Mouse (Mus musculus) intestine, embryonic 15.5 days (tissue): ENCODE results near the gene Usp49. TPM values are rescaled to one million over a fixed set of nuclear protein-coding genes. Genes with fewer than 3 reads are reported as not detected.

Source experiments
- ATAC-seq: fragments of 200-750 bp; cut with Nextera tagmentation; 2 replicates; pipeline ENCODE4 v1.8.0; 2017; ENCODE audit warnings: moderate TSS enrichment, moderate library complexity
- H3K27ac ChIP-seq: fragments of 300-500 bp; sonication (generic); 2 replicates; pipeline ENCODE4 v1.5.1; 2015; ENCODE audit warnings: mild to moderate bottlenecking, inconsistent platforms
- H3K27me3 ChIP-seq: fragments of 300-500 bp; sonication (generic); replicated peaks from 2 replicates; pipeline ENCODE4 v1.6.1; 2015; ENCODE audit warnings: inconsistent platforms
- H3K36me3 ChIP-seq: fragments of 300-500 bp; sonication (generic); 2 replicates; pipeline ENCODE4 v1.6.1; 2015; ENCODE audit warnings: inconsistent platforms
- H3K4me1 ChIP-seq: fragments of 300-500 bp; sonication (generic); replicated peaks from 2 replicates; pipeline ENCODE4 v1.6.1; 2015; ENCODE audit warnings: inconsistent platforms
- H3K4me2 ChIP-seq: fragments of 300-500 bp; sonication (generic); replicated peaks from 2 replicates; pipeline ENCODE4 v1.6.1; 2015; ENCODE audit warnings: mild to moderate bottlenecking, inconsistent platforms
- H3K4me3 ChIP-seq: fragments of 300-500 bp; sonication (generic); replicated peaks from 2 replicates; pipeline ENCODE4 v1.5.1; 2015; ENCODE audit warnings: inconsistent platforms
- H3K9ac ChIP-seq: fragments of 300-500 bp; sonication (generic); 2 replicates; pipeline ENCODE4 v1.6.1; 2015; ENCODE audit warnings: inconsistent platforms
- H3K9me3 ChIP-seq: fragments of 300-500 bp; sonication (generic); 2 replicates; pipeline ENCODE4 v1.6.1; 2016; ENCODE audit warnings: inconsistent platforms
- WGBS: fragments of 180-500 bp; shearing (Covaris S2); methylation state at CpG from one replicate; pipeline ENCODE4 v1.1.7; 2015; 5-methylcytosine and 5-hydroxymethylcytosine counted together
- polyA plus RNA-seq: library from polyadenylated mRNA; unstranded; fragments of >200 nt; fragmentation: Nextera tagmentation; extraction: Ambion mirVana; gene quantifications from 2 replicates; pipeline ENCODE4 v1.2.1, GENCODE M21; 2015

Usp49 gene
- polyA plus RNA-seq, 1 experiment from 2014 or later: 5.9 TPM

GRCm38 (mm10) chr17:47688608-47689575 is 58.4 kb downstream of the Usp49 start, which contains the start of gene Frs3:
Gene Frs3 (plus strand): TSS chr17:47689030.
- peak; percentile 72 for ATAC-seq
- Histone ChIP-seq H3K9ac (peak within 1 kb of the TSS; percentile 80), H3K4me2 (peak within 1 kb of the TSS; percentile 88), H3K27ac (peak within 1 kb of the TSS; percentile 82), H3K36me3 (peaks cover 17% of the 10 kb centered on the region), H3K9me3 (no peaks in the 10 kb centered on the region), H3K4me3 (peak within 1 kb of the TSS; percentile 71), H3K4me1 (peaks cover 18% of the 10 kb centered on the region), H3K27me3 (no peaks in the 10 kb centered on the region; the same call in 1 of the 2 replicates)
- 1% methylated on average over 58 of the region's 58 CpGs for WGBS

GRCm38 (mm10) chr17:47689894-47690293 is 59.4 kb downstream of the Usp49 start:
- H3K9ac ChIP-seq: no peak overlapping the region
- no peaks in the 10 kb centered on the region; the same call in 1 of the 2 replicates for H3K27me3 ChIP-seq
- no peak for ATAC-seq
- peak overlapping the region; percentile 71; the same call in 1 of the 2 replicates for H3K4me3 ChIP-seq
- peaks cover 7% of the 10 kb centered on the region for H3K36me3 ChIP-seq
- peaks cover 23% of the 10 kb centered on the region for H3K4me1 ChIP-seq
- H3K9me3 ChIP-seq: no peaks in the 10 kb centered on the region
- 83% methylated on average over 8 of the region's 8 CpGs for WGBS
- no peak overlapping the region for H3K27ac ChIP-seq
- peak overlapping the region; percentile 88; the same call in 1 of the 2 replicates for H3K4me2 ChIP-seq

GRCm38 (mm10) chr17:47691650-47692049 is 61.2 kb downstream of the Usp49 start:
- ATAC-seq: no peak
- H3K9ac ChIP-seq: no peak overlapping the region
- H3K9me3 ChIP-seq: no peaks in the 10 kb centered on the region
- no peak overlapping the region for H3K4me3 ChIP-seq
- H3K4me1 ChIP-seq: peaks cover 23% of the 10 kb centered on the region
- H3K36me3 ChIP-seq: no peaks in the 10 kb centered on the region
- 86% methylated on average over 3 of the region's 3 CpGs for WGBS
- H3K27ac ChIP-seq: no peak overlapping the region
- H3K27me3 ChIP-seq: no peaks in the 10 kb centered on the region; the same call in 1 of the 2 replicates
- H3K4me2 ChIP-seq: no peak overlapping the region

GRCm38 (mm10) chr17:47693671-47694441 is 63.4 kb downstream of the Usp49 start:
- Histone ChIP-seq H3K4me2 (peak overlapping the region; percentile 95), H3K9ac (peak overlapping the region; percentile 81), H3K27ac (peak overlapping the region; percentile 71; the same call in 1 of the 2 replicates), H3K4me1 (peaks cover 15% of the 10 kb centered on the region), H3K9me3 (no peaks in the 10 kb centered on the region), H3K4me3 (peak overlapping the region; percentile 79), H3K27me3 (no peaks in the 10 kb centered on the region; the same call in 1 of the 2 replicates), H3K36me3 (no peaks in the 10 kb centered on the region)
- ATAC-seq: no peak
- 33% methylated on average over 13 of the region's 13 CpGs for WGBS

- peak within 1 kb of the TSS; percentile 79 for H3K4me3 ChIP-seq
- no peaks in the 10 kb centered on the region for H3K9me3 ChIP-seq
- ATAC-seq: no peak
- no peaks in the 10 kb centered on the region for H3K36me3 ChIP-seq
- H3K9ac ChIP-seq: peak within 1 kb of the TSS; percentile 81
- H3K27ac ChIP-seq: peak within 1 kb of the TSS; percentile 71
- peaks cover 16% of the 10 kb centered on the region for H3K4me1 ChIP-seq
- no peaks in the 10 kb centered on the region; the same call in 1 of the 2 replicates for H3K27me3 ChIP-seq
- H3K4me2 ChIP-seq: peak within 1 kb of the TSS; percentile 95
- WGBS: 2% methylated on average over 3 of the region's 3 CpGs
Measured at GRCm38 (mm10) chr17:47694442-47694502, 63.8 kb downstream of the Usp49 start, which contains the start of gene Gm21981. Gene Gm21981 (minus strand): TSS chr17:47694455.

GRCm38 (mm10) chr17:47694503-47695336 is 64.2 kb downstream of the Usp49 start, which contains the start of gene Prickle4:
Gene Prickle4 (minus strand): TSS chr17:47694736.
- peaks cover 17% of the 10 kb centered on the region; the same call in 1 of the 2 replicates for H3K4me1 ChIP-seq
- H3K4me3 ChIP-seq: peak within 1 kb of the TSS; percentile 79
- ATAC-seq: peak; percentile 94
- peak within 1 kb of the TSS; percentile 71 for H3K27ac ChIP-seq
- H3K4me2 ChIP-seq: peak within 1 kb of the TSS; percentile 95
- H3K9ac ChIP-seq: peak within 1 kb of the TSS; percentile 81
- H3K27me3 ChIP-seq: no peaks in the 10 kb centered on the region; the same call in 1 of the 2 replicates
- H3K9me3 ChIP-seq: no peaks in the 10 kb centered on the region
- H3K36me3 ChIP-seq: no peaks in the 10 kb centered on the region
- under 1% methylated on average over 82 of the region's 82 CpGs for WGBS

- H3K27ac ChIP-seq: peak overlapping the region; percentile 61; the same call in 1 of the 2 replicates
- under 1% methylated on average over 23 of the region's 23 CpGs for WGBS
Measured at GRCm38 (mm10) chr17:47695337-47695710, 64.8 kb downstream of the Usp49 start.

GRCm38 (mm10) chr17:47698156-47698555 is 67.7 kb downstream of the Usp49 start:
- H3K4me1 ChIP-seq: peaks cover 24% of the 10 kb centered on the region; the same call in 1 of the 2 replicates
- no peak overlapping the region for H3K9ac ChIP-seq
- 0 out of 2 replicates have a peak, but pooled peaks cover 5% of the 10 kb centered on the region for H3K36me3 ChIP-seq
- no peak overlapping the region for H3K27ac ChIP-seq
- ATAC-seq: no peak
- no peaks in the 10 kb centered on the region for H3K9me3 ChIP-seq
- H3K27me3 ChIP-seq: peaks cover 3% of the 10 kb centered on the region; the same call in 1 of the 2 replicates
- 88% methylated on average over 10 of the region's 10 CpGs for WGBS
- H3K4me3 ChIP-seq: no peak overlapping the region
- no peak overlapping the region for H3K4me2 ChIP-seq

More at GRCm38 (mm10) chr17:47695337-47695710, 64.8 kb downstream of the Usp49 start:
- Histone ChIP-seq H3K4me1 (peaks cover 20% of the 10 kb centered on the region; the same call in 1 of the 2 replicates), H3K36me3 (0 out of 2 replicates have a peak, but pooled peaks cover 3% of the 10 kb centered on the region), H3K4me2 (peak overlapping the region; percentile 95), H3K27me3 (no peaks in the 10 kb centered on the region; the same call in 1 of the 2 replicates), H3K9me3 (no peaks in the 10 kb centered on the region), H3K4me3 (peak overlapping the region; percentile 79), H3K9ac (peak overlapping the region; percentile 81)
- ATAC-seq: no peak; the same call in 1 of the 2 replicates

GRCm38 (mm10) chr17:47699055-47699454 is 68.6 kb downstream of the Usp49 start:
- Histone ChIP-seq H3K4me2 (no peak overlapping the region), H3K36me3 (0 out of 2 replicates have a peak, but pooled peaks cover 5% of the 10 kb centered on the region)
- 72% methylated on average over 2 of the region's 2 CpGs for WGBS

GRCm38 (mm10) chr17:47701793-47702192 is 71.3 kb downstream of the Usp49 start:
- 69% methylated on average over 9 of the region's 9 CpGs for WGBS
- H3K36me3 ChIP-seq: 0 out of 2 replicates have a peak, but pooled peaks cover 5% of the 10 kb centered on the region
- H3K4me2 ChIP-seq: no peak overlapping the region
- peaks cover 21% of the 10 kb centered on the region; the same call in 1 of the 2 replicates for H3K4me1 ChIP-seq
- ATAC-seq: no peak
- H3K27me3 ChIP-seq: 0 out of 2 replicates have a peak, but pooled peaks cover 4% of the 10 kb centered on the region
- H3K4me3 ChIP-seq: no peak overlapping the region
- H3K9me3 ChIP-seq: no peaks in the 10 kb centered on the region
- no peak overlapping the region for H3K27ac ChIP-seq
- no peak overlapping the region for H3K9ac ChIP-seq

More at GRCm38 (mm10) chr17:47699055-47699454, 68.6 kb downstream of the Usp49 start:
- H3K27me3 ChIP-seq: 0 out of 2 replicates have a peak, but pooled peaks cover 4% of the 10 kb centered on the region
- no peak overlapping the region for H3K27ac ChIP-seq
- H3K9ac ChIP-seq: no peak overlapping the region
- H3K4me1 ChIP-seq: peaks cover 20% of the 10 kb centered on the region; the same call in 1 of the 2 replicates
- no peak for ATAC-seq
- H3K9me3 ChIP-seq: no peaks in the 10 kb centered on the region
- no peak overlapping the region for H3K4me3 ChIP-seq
